Mouse (Mus musculus): Measurements from ENCODE around the gene Gm20219. TPM values are rescaled to one million over a fixed set of nuclear protein-coding genes. Genes with fewer than 3 reads are reported as not detected.
"Not testable (repeated sequence)": the region's sequence is repeated elsewhere in the genome, so short reads cannot be mapped to it uniquely, and the experiment has no call there.

The Gm20219 gene
- polyA plus RNA-seq, 1 experiment from 2014 or later, result 0.40 TPM

- not testable (repeated sequence) for H3K4me2 ChIP-seq; H3K4me1 ChIP-seq (replicated peaks); H3K27me3 ChIP-seq (replicated peaks); H3K36me3 ChIP-seq; ATAC-seq (ENCODE audit: insufficient number of reproducible peaks, low FRiP score); H3K9ac ChIP-seq; H3K27ac ChIP-seq (ENCODE audit: poor library complexity, severe bottlenecking); H3K4me3 ChIP-seq
- peaks cover 46% of the 10 kb centered on the region for H3K9me3 ChIP-seq (replicated peaks)
- 52% methylated on average over 2 of the region's 2 CpGs for WGBS
Observed at GRCm38 (mm10) chr17:56501635-56502400, 52.4 kb downstream of the Gm20219 start.

Other genes with a start within 250 kb of the Gm20219 start
- gene Kdm4b, start 228.3 kb downstream of the Gm20219 start, polyA plus RNA-seq (2016; fragmentation: Nextera tagmentation; extraction: Ambion mirVana), result 34.3 and 37.1 TPM in 2 replicates
- gene Ptprs, start 77.9 kb downstream of the Gm20219 start, polyA plus RNA-seq (2016; fragmentation: Nextera tagmentation; extraction: Ambion mirVana), result 86.8 and 90.2 TPM in 2 replicates
- gene Znrf4, start 42.0 kb downstream of the Gm20219 start, polyA plus RNA-seq (2016; fragmentation: Nextera tagmentation; extraction: Ambion mirVana), result not detected in 2 replicates
- gene Safb2, start 30.2 kb upstream of the Gm20219 start, polyA plus RNA-seq (2016; fragmentation: Nextera tagmentation; extraction: Ambion mirVana), result 61.1 and 61.2 TPM in 2 replicates
- 93.1 and 101 TPM in 2 replicates for gene Safb, start 30.4 kb upstream of the Gm20219 start, polyA plus RNA-seq (2016; fragmentation: Nextera tagmentation; extraction: Ambion mirVana)
- 253 and 282 TPM in 2 replicates for gene 2410015M20Rik, start 55.4 kb upstream of the Gm20219 start, polyA plus RNA-seq (2016; fragmentation: Nextera tagmentation; extraction: Ambion mirVana)
- gene Rpl36, start 59.0 kb upstream of the Gm20219 start, polyA plus RNA-seq (2016; fragmentation: Nextera tagmentation; extraction: Ambion mirVana), result 1,231 and 1,273 TPM in 2 replicates
- gene Lonp1, start 72.5 kb upstream of the Gm20219 start, polyA plus RNA-seq (2016; fragmentation: Nextera tagmentation; extraction: Ambion mirVana), result 66.2 and 67.3 TPM in 2 replicates
- 0.28 and 0.42 TPM in 2 replicates for gene Catsperd, start 73.8 kb upstream of the Gm20219 start, polyA plus RNA-seq (2016; fragmentation: Nextera tagmentation; extraction: Ambion mirVana)
- 63.2 and 64.5 TPM in 2 replicates for gene Ranbp3, start 118.9 kb upstream of the Gm20219 start, polyA plus RNA-seq (2016; fragmentation: Nextera tagmentation; extraction: Ambion mirVana)
- 638 and 663 TPM in 2 replicates for gene Ndufa11, start 163.4 kb upstream of the Gm20219 start, polyA plus RNA-seq (2016; fragmentation: Nextera tagmentation; extraction: Ambion mirVana)
- 12.1 and 12.9 TPM in 2 replicates for gene Vmac, start 163.6 kb upstream of the Gm20219 start, polyA plus RNA-seq (2016; fragmentation: Nextera tagmentation; extraction: Ambion mirVana)
- 7.5 and 9.0 TPM in 2 replicates for gene Nrtn, start 203.1 kb upstream of the Gm20219 start, polyA plus RNA-seq (2016; fragmentation: Nextera tagmentation; extraction: Ambion mirVana)
- 33.3 and 34.8 TPM in 2 replicates for gene Dus3l, start 210.4 kb upstream of the Gm20219 start, polyA plus RNA-seq (2016; fragmentation: Nextera tagmentation; extraction: Ambion mirVana)
- 1.0 and 1.4 TPM in 2 replicates for gene Prr22, start 215.9 kb upstream of the Gm20219 start, polyA plus RNA-seq (2016; fragmentation: Nextera tagmentation; extraction: Ambion mirVana)

Measured in heart, embryonic 12.5 days (tissue).